Mouse (Mus musculus) heart, embryonic 16.5 days (tissue): ENCODE data around the gene Rbfox2. TPM values are rescaled to one million over a fixed set of nuclear protein-coding genes. Genes with fewer than 3 reads are reported as not detected.

ENCODE experiments used
- ATAC-seq: fragments of 200-750 bp; cut with Nextera tagmentation; replicated peaks from 2 replicates; pipeline ENCODE4 v1.8.0; 2017; ENCODE audit warnings: moderate number of reproducible peaks; ENCODE audit not compliant: insufficient read depth, low FRiP score; ENCODE audit errors: extremely low read depth
- H3K27ac ChIP-seq: fragments of 300-500 bp; sonication (generic); 2 replicates; pipeline ENCODE4 v1.5.1; 2014; ENCODE audit warnings: mild to moderate bottlenecking, low read length, control low read depth, moderate library complexity
- H3K27me3 ChIP-seq: fragments of 300-500 bp; sonication (generic); 2 replicates; pipeline ENCODE4 v1.6.1; 2014; ENCODE audit warnings: low read length, mixed read lengths; ENCODE audit not compliant: control insufficient read depth, insufficient read depth
- H3K36me3 ChIP-seq: fragments of 300-500 bp; sonication (generic); 2 replicates; pipeline ENCODE4 v1.6.1; 2014; ENCODE audit not compliant: control insufficient read depth, insufficient read depth
- H3K4me1 ChIP-seq: fragments of 300-500 bp; sonication (generic); 2 replicates; pipeline ENCODE4 v1.6.1; 2014; ENCODE audit warnings: low read length, mixed read lengths; ENCODE audit not compliant: control insufficient read depth, insufficient read depth
- H3K4me2 ChIP-seq: fragments of 300-500 bp; sonication (generic); 2 replicates; pipeline ENCODE4 v1.6.1; 2014; ENCODE audit warnings: low read depth, mild to moderate bottlenecking, control low read depth, low read length
- H3K4me3 ChIP-seq: fragments of 300-500 bp; sonication (generic); 2 replicates; pipeline ENCODE4 v1.5.1; 2014; ENCODE audit warnings: mild to moderate bottlenecking, control low read depth, low read length
- H3K9ac ChIP-seq: fragments of 300-500 bp; sonication (generic); 2 replicates; pipeline ENCODE4 v1.6.1; 2014; ENCODE audit warnings: low read length, control low read depth
- H3K9me3 ChIP-seq: fragments of 300-500 bp; sonication (generic); replicated peaks from 2 replicates; pipeline ENCODE4 v1.6.1; 2016; ENCODE audit warnings: low read length; ENCODE audit not compliant: control insufficient read depth
- WGBS: fragments of 180-500 bp; shearing (Covaris S2); extraction: QIAGEN DNeasy Blood & Tissue Kit; methylation state at CpG from one replicate; pipeline ENCODE4 v1.1.7; 2014; 5-methylcytosine and 5-hydroxymethylcytosine counted together
- polyA plus RNA-seq: library from polyadenylated mRNA; unstranded; fragments of >200 nt; fragmentation: Nextera tagmentation; extraction: Ambion mirVana; gene quantifications from 2 replicates; pipeline ENCODE4 v1.2.1, GENCODE M21; 2015

Gene Rbfox2
- polyA plus RNA-seq: 61.8 and 64.7 TPM in 2 replicates

DNA sequence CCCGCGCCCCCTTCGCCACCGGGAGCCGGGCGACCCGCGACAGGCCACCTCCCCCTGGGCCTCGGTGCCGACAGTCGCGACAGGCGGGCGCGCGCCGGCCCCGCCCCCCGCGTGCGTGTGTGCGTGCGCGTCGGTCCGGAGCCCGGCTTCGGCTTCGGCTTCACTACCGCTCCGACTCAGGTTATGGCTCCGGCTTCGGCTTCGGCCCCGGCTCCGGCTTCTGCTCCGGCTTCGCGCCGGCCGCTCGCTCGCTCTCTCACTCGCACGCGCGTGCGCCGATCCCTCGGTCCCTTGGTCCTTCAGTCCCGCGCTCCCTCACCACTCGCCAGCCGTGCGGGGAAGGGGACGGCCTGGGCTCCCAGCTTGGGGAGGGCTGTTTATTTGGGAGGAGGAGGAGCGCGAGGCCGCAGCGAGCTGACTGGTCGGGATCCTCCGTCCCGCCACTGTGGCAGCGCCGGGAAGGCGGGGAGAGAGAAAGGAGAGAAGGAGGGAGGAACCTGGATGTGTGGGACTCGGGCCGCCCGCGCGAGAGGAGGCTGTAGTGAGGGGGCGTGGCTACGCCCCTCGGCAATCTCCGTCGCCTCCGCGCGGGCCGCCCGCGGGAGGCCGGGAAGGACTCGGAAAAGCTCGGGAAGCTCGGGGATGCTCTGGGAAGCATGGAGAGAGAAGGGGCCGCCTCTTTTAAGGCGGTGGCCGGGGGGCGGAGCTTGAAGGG is at the start of gene Rbfox2:
Rbfox2 (minus strand) TSS at position 458 of the 715 bp plus-strand sequence.
- no peaks in the 10 kb centered on the region for H3K27me3 ChIP-seq
- peaks cover 18% of the 10 kb centered on the region for H3K4me1 ChIP-seq
- peak within 1 kb of the TSS; percentile 95 for H3K9ac ChIP-seq
- peak within 1 kb of the TSS; percentile 99 for H3K27ac ChIP-seq
- peak within 1 kb of the TSS; percentile 93 for H3K4me3 ChIP-seq
- under 1% methylated on average over 86 of the region's 90 CpGs for WGBS
- no peaks in the 10 kb centered on the region for H3K36me3 ChIP-seq
- peak; percentile 96 for ATAC-seq
- H3K4me2 ChIP-seq: peak within 1 kb of the TSS; percentile 93
- H3K9me3 ChIP-seq: no peaks in the 10 kb centered on the region

DNA sequence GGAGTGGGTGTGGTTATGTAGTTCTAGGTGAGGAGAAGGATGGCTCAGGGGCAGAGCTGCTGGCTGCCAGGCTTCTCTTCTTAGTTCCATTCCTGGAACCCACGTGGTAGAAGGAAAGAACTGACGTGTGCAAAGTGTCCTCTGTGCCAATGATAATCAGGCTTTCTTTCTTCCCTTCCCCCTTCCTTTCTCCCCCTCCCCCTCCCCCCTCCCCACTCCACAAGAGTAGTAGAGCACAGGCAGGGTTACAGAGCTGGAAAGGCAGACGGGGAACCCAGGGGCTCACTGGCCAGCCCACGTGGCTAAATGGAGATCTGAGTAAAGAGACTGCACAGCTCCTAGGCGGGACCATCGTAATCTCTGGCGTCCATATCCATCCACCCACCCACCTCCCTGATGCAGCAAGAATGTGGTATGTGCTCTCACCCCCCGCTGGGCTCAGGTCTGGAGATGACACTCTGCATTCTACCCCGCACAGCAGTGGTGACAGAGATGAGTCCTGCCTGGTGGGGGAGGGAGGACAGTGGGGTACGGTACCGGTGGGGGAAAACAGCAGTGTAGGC is 49.5 kb upstream of the Rbfox2 start:
- H3K4me3 ChIP-seq: peak overlapping the region; percentile 2
- H3K9ac ChIP-seq: 0 out of 2 replicates have a peak overlapping the region, but pooled peaks have one; percentile 9
- WGBS: 5% methylated on average over 11 of the region's 11 CpGs
- H3K36me3 ChIP-seq: no peaks in the 10 kb centered on the region
- peaks cover 37% of the 10 kb centered on the region for H3K4me1 ChIP-seq
- H3K9me3 ChIP-seq: no peaks in the 10 kb centered on the region
- peak overlapping the region; percentile 37 for H3K4me2 ChIP-seq
- H3K27me3 ChIP-seq: no peaks in the 10 kb centered on the region
- H3K27ac ChIP-seq: peak overlapping the region; percentile 30; the same call in 1 of the 2 replicates
- peak; percentile 58 for ATAC-seq

DNA sequence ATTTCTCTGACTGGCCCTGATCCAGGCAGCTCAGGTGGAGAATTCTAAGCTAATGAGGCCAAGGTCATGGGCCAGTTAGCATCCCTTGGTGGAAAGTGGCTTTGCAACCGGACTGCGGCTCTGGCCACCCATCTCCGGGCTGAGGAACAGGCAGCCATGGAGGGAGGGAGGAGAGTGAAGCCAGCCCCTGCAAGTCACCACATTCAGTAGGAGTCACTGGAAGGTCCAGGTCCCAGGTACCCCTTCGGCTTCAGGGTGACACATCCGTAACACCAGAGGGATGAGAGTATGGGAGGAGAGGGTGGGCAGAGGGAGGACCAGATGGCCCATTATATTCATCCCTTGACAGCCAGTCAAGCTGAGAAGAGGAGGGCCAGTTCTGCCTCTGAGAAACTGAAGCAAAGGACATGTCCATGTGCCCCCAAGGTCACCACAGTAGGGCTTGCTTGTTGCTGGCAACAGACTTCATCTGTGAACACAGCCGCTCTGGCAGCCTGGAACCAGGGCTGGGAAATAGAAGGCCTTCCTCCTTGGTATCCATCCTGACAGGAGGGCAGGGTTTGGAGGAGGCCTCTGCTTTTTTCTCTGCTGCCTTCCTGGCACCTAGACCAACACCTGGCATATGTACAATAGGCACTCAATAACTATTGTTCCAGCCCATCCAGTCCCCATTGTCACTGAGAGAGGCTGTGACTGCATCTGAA is 48.2 kb upstream of the Rbfox2 start:
- peak overlapping the region; percentile 34 for H3K9ac ChIP-seq
- 57% methylated on average over 6 of the region's 6 CpGs for WGBS

DNA sequence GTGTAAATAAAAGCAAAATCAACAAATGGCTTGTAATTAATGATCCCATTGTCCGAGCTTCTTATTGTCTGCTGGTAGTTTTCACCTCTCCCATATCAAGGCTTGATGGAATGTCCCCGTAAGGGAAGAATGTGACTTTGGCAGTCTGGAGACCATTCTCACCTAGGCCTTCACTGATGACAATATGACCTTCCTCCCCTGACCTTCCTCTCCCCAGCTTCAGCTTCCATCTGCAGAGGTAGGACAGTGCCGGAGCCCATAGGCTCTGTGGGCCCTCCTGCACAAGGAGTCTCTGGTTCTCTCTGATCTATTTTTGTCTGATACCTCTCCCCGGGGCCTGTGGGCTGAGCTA is 47.7 kb upstream of the Rbfox2 start:
- Histone ChIP-seq H3K27ac (peak overlapping the region; percentile 74), H3K4me1 (peaks cover 37% of the 10 kb centered on the region)
- 43% methylated on average over 4 of the region's 4 CpGs for WGBS

More for the DNA sequence above, 48.2 kb upstream of the Rbfox2 start:
- peaks cover 37% of the 10 kb centered on the region for H3K4me1 ChIP-seq
- H3K36me3 ChIP-seq: no peaks in the 10 kb centered on the region
- peak overlapping the region; percentile 74 for H3K27ac ChIP-seq
- peak overlapping the region; percentile 16; the same call in 1 of the 2 replicates for H3K4me2 ChIP-seq
- no peak overlapping the region for H3K4me3 ChIP-seq
- ATAC-seq: no peak
- H3K27me3 ChIP-seq: no peaks in the 10 kb centered on the region
- no peaks in the 10 kb centered on the region for H3K9me3 ChIP-seq

DNA sequence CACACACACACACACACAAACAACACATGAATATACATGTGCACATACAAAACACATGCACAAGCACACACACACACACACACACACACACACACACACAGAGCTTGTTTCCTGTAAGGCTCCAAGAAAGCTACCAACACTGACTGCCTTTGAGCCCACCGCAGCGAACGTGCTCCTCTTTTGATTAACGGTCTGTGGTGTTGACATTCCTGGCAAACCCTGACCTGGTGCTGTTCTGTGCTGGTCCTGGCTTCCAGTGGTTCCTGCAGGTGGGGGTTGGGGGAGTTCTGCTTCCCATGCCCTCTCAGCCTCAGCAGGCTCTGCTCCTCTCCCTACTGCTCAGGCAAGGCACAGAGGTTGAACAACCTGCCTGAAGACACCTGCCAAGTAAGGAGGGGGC is 47.0 kb upstream of the Rbfox2 start:
- Histone ChIP-seq H3K9ac (no peak overlapping the region), H3K4me2 (no peak overlapping the region), H3K36me3 (no peaks in the 10 kb centered on the region), H3K4me1 (peaks cover 32% of the 10 kb centered on the region), H3K9me3 (no peaks in the 10 kb centered on the region), H3K27ac (no peak overlapping the region), H3K4me3 (no peak overlapping the region), H3K27me3 (no peaks in the 10 kb centered on the region)
- 15% methylated on average over 4 of the region's 4 CpGs for WGBS
- ATAC-seq: no peak

More for the DNA sequence above, 47.7 kb upstream of the Rbfox2 start:
- Histone ChIP-seq H3K4me2 (peak overlapping the region; percentile 16; the same call in 1 of the 2 replicates), H3K36me3 (no peaks in the 10 kb centered on the region), H3K27me3 (no peaks in the 10 kb centered on the region), H3K9me3 (no peaks in the 10 kb centered on the region), H3K4me3 (no peak overlapping the region), H3K9ac (peak overlapping the region; percentile 34)
- ATAC-seq: no peak

DNA sequence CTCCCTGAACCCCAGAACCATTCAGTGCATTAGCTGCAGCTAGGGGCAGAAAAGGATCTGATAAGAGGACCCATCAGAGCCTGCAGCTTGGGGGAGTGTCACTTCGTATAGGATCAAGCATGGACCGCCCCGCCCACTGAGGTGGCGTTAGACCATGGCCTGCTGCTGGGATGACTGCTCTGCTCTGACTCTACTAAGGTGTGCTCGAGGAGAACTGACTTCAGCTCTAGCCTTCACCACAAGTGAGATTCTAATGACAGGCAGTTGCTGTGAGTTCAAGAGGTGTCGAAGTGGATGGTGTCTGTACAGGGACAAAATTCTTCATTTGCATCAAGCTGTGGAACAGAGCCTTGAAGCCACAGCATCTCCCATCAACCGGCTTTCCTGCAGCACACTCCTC is 46.1 kb upstream of the Rbfox2 start:
- H3K9me3 ChIP-seq: no peaks in the 10 kb centered on the region
- no peak overlapping the region for H3K27ac ChIP-seq
- H3K36me3 ChIP-seq: no peaks in the 10 kb centered on the region
- H3K4me1 ChIP-seq: peaks cover 32% of the 10 kb centered on the region
- 71% methylated on average over 7 of the region's 7 CpGs for WGBS
- no peak overlapping the region for H3K4me2 ChIP-seq
- no peaks in the 10 kb centered on the region for H3K27me3 ChIP-seq
- ATAC-seq: no peak
- no peak overlapping the region for H3K9ac ChIP-seq
- H3K4me3 ChIP-seq: no peak overlapping the region

DNA sequence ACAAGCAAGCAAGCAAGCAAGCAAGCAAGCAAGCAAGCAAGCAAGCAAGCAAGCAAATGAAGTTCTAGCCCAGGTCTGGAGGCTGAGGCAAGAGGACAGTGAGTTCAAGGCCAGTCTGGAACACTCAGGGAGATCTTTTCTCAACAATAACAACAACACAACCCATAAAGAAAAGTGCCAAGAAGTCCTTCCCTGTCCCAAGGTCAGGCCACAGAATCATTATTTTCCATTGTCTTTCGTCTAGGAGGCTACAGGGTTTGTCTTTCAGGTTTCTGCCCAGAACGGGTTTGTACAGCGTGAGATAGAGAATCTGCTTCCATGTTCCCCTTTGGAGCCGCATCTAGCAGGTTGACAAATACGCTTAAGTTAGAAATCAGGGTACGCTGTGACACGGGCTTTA is 43.3 kb upstream of the Rbfox2 start:
- Histone ChIP-seq H3K27ac (no peak overlapping the region), H3K9ac (no peak overlapping the region), H3K9me3 (no peaks in the 10 kb centered on the region), H3K4me3 (no peak overlapping the region), H3K27me3 (no peaks in the 10 kb centered on the region), H3K36me3 (no peaks in the 10 kb centered on the region), H3K4me1 (peaks cover 14% of the 10 kb centered on the region), H3K4me2 (no peak overlapping the region)
- 86% methylated on average over 7 of the region's 7 CpGs for WGBS
- no peak for ATAC-seq

DNA sequence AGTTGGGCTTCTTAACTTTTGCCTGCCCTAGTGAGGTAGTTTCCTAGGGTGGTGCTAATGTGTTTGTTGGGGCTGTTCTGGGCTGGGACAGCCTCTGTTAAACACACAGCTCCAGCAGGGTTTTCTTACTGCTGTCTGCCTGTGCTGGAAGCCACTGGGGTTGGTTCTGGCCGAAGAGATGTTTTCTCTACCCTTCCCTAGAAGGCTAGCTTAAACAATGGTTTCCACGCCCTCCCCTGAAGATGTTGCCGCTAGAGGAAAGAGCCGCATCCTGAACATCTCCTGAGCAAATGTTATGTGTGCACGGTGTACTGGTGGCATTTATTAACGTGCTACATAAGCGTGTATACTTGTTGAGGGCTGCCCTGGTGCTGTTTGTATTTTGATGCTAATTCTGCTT is 41.3 kb upstream of the Rbfox2 start:
- Histone ChIP-seq H3K4me1 (peaks cover 14% of the 10 kb centered on the region), H3K9me3 (no peaks in the 10 kb centered on the region), H3K36me3 (no peaks in the 10 kb centered on the region), H3K4me2 (no peak overlapping the region), H3K27ac (peak overlapping the region; percentile 9; the same call in 1 of the 2 replicates), H3K4me3 (no peak overlapping the region), H3K9ac (no peak overlapping the region), H3K27me3 (no peaks in the 10 kb centered on the region)
- ATAC-seq: no peak
- 67% methylated on average over 7 of the region's 7 CpGs for WGBS
